Mouse (Mus musculus): ENCODE data around the gene Chn1.

Gene Chn1

DNA sequence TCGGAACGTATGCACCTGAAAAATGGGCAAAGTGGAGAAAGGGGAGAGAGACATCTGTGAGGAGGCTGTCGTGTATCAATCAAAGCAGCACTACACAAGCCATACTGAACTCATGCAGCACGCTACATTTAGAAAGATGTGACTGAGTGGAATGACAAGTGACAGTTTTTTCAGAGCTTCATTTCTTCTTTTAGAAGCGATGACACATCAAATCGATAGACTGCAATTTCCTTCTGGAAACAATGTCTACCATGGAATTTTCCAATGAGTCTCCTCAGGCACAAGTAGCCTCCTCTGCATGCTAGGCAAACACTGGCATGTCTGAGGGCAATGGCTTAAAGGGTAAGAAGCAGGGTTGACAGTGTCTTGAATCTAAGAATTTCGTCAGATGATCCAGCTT, 143.3 kb downstream of the Chn1 start:
- no peak for DNase-seq (ENCODE audit: low spot score)

DNA sequence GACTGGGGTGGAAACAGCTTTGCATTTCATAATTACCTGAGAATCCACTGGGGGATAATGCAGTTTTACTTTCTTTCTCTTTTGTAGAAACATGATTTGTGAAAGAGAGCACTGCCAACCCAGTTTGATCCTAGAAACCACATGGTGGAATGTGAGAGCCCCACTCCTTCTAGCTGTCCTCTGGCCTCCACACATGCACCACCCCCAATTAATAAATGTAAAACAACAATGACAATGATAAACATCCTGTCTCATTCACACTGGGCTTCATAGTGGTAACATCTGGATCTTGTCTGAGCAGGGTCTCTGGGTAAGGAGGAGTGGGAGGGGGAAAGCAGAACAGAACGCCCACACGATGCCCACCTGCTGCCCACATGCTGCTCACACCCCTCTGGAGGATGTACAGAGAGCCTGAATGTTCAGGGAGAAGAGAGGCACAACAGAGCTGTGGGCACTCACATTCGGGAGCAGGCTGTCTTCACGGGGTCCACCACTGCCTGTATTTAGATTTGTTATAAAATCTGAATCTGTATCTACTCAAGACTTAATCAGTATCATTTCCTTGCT, 156.6 kb downstream of the Chn1 start:
- no peak for DNase-seq (ENCODE audit: low spot score)

- peak; percentile 22 for DNase-seq (ENCODE audit: low spot score)
Measured at GRCm38 (mm10) chr2:73616434-73617057, 158.6 kb downstream of the Chn1 start.

GRCm38 (mm10) chr2:73615456-73615855, 159.7 kb downstream of the Chn1 start:
- DNase-seq (ENCODE audit: low spot score), result peak; percentile 22

- no peak for DNase-seq (ENCODE audit: low spot score)
Measured at GRCm38 (mm10) chr2:73614303-73614702, 160.8 kb downstream of the Chn1 start.

- DNase-seq (ENCODE audit: low spot score), result peak; percentile 22
Measured at GRCm38 (mm10) chr2:73612941-73613340, 162.2 kb downstream of the Chn1 start.

DNA sequence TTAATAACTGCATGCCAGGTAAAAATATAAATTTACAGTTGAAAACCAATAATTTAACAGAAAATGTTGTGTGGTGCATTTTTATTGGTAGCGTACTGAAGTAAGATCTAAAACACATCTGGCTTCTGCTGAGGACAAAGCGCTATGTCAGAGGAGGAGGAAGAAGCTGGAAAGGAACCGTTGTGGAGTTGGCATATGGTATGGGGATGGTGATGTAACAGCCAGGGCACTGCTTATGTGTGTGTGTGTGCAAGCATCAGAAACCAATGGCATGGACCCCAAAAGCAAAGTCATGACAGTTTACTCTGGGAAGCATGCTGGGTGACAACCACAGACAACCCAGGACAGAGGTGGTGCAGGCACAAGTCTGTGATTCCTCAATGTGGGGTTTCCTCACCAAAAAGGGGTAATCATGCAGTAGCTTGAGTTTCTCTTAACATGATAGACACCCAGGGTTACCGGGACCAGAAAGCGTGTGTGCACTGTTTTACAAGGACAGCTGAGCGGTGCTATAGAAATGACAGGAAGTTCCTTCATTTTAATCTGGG, 162.7 kb downstream of the Chn1 start:
- DNase-seq (ENCODE audit: low spot score), result no peak

DNA sequence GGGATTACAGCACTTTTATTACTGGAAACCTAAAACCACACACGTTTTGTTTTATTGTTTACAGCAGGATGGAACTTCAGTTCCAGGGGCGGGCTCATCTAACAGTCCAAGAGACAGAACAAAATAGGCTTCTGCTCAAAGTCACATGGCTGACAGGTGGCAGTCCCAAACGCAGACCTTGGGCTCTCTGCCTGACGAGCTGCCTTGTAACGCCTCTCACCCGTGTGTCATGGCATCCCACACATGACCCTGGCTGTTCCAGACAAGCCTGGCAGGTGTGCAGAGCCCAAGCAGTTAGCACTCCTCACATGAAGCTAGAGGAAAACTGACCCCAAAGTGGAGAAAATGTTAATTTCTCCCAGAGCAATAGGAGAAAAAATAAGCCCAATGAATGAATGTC, 163.3 kb downstream of the Chn1 start:
- DNase-seq (ENCODE audit: low spot score), result peak; percentile 29

DNA sequence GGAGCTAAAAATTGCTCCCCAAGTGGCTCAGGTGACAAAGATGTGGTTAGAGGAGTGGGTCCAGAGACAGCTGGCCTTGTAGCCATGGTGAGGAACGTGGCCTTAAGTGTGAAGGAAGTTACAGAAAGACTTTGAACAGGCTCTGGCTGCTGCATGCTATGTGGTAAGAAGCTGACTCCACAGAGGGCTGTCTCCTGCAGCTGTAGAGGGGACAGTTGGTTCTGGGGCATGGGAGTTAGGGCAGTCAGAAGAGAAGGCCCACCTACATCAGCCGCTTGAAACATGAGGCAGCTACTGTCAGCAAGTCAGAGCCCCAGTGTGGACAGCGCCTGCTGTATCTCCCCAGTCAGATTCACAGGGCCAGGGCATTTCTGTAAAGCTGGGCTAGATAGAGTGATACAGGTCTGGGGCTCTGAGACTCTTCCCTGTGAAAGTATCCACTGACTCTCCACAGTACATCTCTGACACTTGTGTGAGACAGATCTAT, 165.4 kb downstream of the Chn1 start:
- DNase-seq (ENCODE audit: low spot score), result peak; percentile 31

DNA sequence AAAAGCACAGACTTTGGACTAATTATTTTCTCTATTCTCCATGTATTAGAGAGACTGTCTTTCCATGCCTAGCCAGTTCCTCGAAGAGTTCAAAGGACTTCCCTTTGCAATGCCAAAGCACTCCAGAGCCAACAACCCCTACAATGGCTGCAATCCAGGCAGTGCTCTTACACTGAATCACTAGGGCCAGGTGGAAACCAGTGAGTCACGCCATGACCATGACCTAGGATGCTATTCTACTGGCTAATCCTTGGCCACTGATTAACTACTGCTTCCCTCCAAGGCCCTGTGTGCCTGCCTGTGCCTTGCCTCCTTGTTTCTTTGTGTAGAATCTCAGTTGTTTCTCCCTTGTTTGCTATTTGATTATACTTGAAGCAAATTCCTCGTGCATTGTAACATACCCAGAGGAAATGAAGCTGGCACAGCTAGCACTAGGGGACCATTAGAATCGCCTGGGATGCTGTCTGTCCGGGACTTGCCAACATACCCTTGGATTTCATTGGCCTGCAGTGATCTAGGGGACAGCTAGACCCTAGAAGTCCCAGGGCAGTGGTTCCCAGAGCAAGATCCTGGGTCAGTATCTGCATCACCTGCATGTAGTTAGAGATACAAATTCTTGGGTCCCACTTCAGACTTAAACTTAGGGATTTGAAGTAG, 166.0 kb downstream of the Chn1 start:
- peak; percentile 35 for DNase-seq (ENCODE audit: low spot score)

- no peak for DNase-seq (ENCODE audit: low spot score)
Measured at GRCm38 (mm10) chr2:73608391-73608790, 166.8 kb downstream of the Chn1 start.

- DNase-seq (ENCODE audit: low spot score), result peak; percentile 27
Measured at GRCm38 (mm10) chr2:73607609-73608008, 167.5 kb downstream of the Chn1 start.

DNA sequence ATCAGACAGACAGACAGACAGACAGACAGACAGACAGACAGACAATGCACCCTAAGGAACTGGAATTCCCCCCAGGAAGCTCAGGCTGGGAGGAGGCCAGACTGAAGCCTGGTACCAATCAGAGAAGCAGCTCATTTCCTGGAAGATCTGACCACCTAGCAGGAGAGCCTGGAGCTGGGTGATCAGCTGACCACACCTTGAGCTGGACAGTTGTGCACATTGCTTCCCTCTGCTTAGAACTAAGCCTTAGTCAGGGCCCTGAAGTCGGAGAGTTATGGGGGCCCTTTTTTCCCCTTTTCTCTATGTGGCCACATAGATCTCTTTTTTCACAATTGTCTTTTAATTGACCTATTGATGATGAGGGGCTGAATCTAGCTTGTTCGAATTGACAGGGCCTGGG, 168.0 kb downstream of the Chn1 start:
- DNase-seq (ENCODE audit: low spot score), result peak; percentile 30

- peak; percentile 35 for DNase-seq (ENCODE audit: low spot score)
Measured at GRCm38 (mm10) chr2:73606616-73607015, 168.5 kb downstream of the Chn1 start.

GRCm38 (mm10) chr2:73605077-73605476, 170.1 kb downstream of the Chn1 start:
- no peak for DNase-seq (ENCODE audit: low spot score)

DNA sequence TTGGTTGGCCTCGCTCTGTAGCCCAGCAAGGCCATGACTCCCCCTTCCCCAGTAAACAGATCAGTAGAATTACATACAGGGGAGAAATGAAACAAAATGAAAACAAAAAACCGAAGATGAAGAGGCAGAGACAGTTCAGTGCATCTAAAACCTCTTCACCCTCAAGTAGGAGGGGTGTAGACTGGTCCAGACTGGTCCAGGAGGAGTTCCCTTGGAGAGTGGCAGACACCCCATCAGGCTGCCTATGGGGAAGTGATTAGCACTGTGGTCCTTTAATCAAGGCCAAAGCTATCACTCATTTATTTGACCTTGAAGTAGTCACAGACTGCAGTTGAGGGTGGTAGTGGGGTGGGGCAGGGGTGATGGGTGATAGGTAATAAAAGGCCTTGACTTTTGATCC, 170.6 kb downstream of the Chn1 start:
- no peak for DNase-seq (ENCODE audit: low spot score)

DNA sequence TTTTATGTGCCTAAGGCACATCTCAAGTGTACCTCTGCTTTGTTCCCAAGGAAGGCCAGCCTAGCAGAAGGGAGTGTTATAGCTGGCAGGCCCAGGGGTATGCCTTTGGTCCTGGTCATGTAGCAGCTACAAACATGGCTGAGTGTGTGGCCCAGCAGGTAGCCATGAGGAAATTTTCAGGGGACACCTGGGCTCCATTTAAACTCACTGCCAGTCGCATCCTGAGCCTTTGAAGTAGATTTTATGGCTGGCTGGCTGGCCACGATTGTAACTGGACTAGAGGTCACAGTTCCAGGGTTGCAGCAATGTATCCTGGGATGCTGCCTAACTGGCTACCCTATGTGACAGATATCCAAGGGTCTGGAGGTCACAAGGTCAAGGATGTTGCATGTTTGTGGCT, 174.5 kb downstream of the Chn1 start:
- DNase-seq (ENCODE audit: low spot score), result no peak

DNA sequence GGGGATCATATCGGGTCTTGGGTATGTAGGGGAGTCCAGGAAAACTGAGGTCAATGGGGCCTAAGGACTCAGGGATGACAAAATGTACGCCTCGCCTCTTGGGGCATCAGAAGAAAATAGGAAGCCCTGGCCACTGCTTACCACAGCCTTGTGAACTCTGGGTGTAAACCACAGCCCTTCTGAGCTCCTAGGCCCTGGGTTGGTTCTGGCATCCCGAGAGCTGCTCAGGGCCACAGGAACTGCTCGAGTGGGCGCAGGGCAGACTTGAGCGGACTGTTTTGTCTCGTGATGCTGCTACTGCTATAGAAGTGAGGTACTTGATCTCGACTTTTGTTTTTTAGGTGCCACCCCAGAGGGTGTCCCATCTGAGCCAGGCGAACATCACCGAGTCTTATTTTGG, 177.4 kb downstream of the Chn1 start:
- DNase-seq (ENCODE audit: low spot score), result no peak

GRCm38 (mm10) chr2:73596786-73597185, 178.4 kb downstream of the Chn1 start:
- peak; percentile 66 for DNase-seq (ENCODE audit: low spot score)

GRCm38 (mm10) chr2:73596326-73596725, 178.8 kb downstream of the Chn1 start:
- no peak for DNase-seq (ENCODE audit: low spot score)

DNA sequence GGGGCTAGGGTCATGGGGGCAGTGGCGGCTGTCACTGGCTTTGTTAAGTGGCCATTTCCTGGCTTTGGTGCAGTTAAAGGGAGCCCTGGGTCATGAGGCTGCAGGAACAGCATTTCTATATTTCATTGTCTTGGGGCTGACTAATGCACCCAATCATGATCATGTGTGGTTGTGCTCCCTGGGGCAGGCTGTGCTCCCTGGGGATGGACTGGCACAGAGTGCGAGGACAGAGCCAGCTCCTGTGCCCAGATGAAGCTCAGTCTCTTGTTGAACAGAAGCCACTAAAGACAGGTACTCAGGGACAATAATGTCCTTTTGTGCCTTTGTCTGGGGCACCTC, 182.1 kb downstream of the Chn1 start:
- DNase-seq (ENCODE audit: low spot score), result no peak

GRCm38 (mm10) chr2:73592231-73593100, 182.7 kb downstream of the Chn1 start:
- no peak for DNase-seq (ENCODE audit: low spot score)

Data from testis, postnatal 10 days (tissue).